Mouse (Mus musculus): ENCODE measurements at regions not wholly inside any gene's neighbourhood (a gene's known extent, or its start where the extent isn't known, plus 50 kb on each side); places are given as distances from the start of the nearest gene placed in this dataset.
"Not testable (repeated sequence)": the region's sequence is repeated elsewhere in the genome, so short reads cannot be mapped to it uniquely, and the experiment has no call there.

- DNase-seq (ENCODE audit: low read depth): not testable (repeated sequence)
These were observed 63.9 kb upstream of the Gm906 start for GRCm38 (mm10) chr13:50314001-50314400.

- no peak for DNase-seq (ENCODE audit: low read depth)
These were observed 72.4 kb upstream of the Gm906 start for GRCm38 (mm10) chr13:50322512-50322911.

- no peak for DNase-seq (ENCODE audit: low read depth)
These were observed 78.5 kb upstream of the Gm906 start for GRCm38 (mm10) chr13:50328614-50329013.

- no peak for DNase-seq (ENCODE audit: low read depth)
These were observed 73.5 kb upstream of the Fbxw17 start for GRCm38 (mm10) chr13:50344121-50344520.

- DNase-seq (ENCODE audit: low read depth): no peak
These were observed 65.7 kb upstream of the Fbxw17 start for GRCm38 (mm10) chr13:50351946-50352345.

- DNase-seq (ENCODE audit: low read depth): no peak
These were observed 62.4 kb upstream of the Fbxw17 start for GRCm38 (mm10) chr13:50355265-50355664.

- peak; percentile 34 for DNase-seq (ENCODE audit: low read depth)
These were observed 58.1 kb upstream of the Fbxw17 start for GRCm38 (mm10) chr13:50359536-50359935.

All from gonadal fat pad, adult 2 months (tissue).